Mouse (Mus musculus) telencephalon, adult 2 months (tissue): ENCODE measurements around the gene Tma7.

Experiments
- DNase-seq: peaks from one replicate; pipeline ENCODE4 v3.0.0-alpha.2; 2011; ENCODE audit warnings: low read depth, low spot score

Tma7 gene

GRCm38 (mm10) chr9:109068095-109068735 is 14.2 kb downstream of the Tma7 start:
- no peak for DNase-seq

GRCm38 (mm10) chr9:109060898-109061295 is 21.5 kb downstream of the Tma7 start:
- no peak for DNase-seq

GRCm38 (mm10) chr9:109060184-109060897 is 22.0 kb downstream of the Tma7 start:
- DNase-seq = no peak

- peak; percentile 76 for DNase-seq
Measured at GRCm38 (mm10) chr9:109059136-109059903, 23.1 kb downstream of the Tma7 start, which contains the start of gene Trex1. Trex1 (minus strand) TSS chr9:109059734.

DNA sequence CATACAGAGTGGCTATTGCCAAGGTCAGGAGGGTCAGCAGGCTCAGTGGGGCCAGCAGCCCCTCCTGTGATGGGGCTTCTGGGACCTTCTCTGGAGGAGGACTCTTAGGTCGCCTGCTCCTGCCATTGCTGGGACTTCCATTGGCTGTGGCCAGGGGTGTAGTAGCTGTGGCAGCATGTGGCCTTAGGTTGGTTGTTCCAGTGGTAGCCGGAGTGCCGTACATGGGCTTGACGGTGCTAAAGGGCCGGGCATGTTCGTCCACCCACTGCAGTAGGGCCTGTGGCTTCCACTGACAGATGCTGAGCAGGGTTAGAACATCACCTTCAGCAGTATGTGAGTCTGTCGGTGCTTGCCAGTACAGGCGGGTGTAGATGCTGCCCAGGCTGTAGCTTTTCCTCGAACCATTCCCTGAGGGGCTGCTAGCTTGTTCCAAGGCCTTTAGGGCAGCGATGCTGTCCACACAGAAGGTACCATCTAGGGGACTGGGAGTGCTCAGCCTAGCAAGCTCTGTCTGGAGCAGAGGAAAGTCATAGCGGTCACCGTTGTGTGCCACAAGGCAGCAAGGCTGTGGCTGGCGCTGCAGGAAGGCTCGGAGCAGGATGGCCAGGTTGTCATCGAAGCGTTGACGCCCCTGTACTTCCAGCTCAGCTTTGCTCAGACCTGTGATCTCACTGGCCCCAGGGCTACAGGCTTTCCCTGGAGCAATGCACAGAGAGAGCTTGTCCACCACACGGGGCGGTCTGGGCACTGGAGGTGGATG is 24.2 kb downstream of the Tma7 start:
- DNase-seq = no peak

DNA sequence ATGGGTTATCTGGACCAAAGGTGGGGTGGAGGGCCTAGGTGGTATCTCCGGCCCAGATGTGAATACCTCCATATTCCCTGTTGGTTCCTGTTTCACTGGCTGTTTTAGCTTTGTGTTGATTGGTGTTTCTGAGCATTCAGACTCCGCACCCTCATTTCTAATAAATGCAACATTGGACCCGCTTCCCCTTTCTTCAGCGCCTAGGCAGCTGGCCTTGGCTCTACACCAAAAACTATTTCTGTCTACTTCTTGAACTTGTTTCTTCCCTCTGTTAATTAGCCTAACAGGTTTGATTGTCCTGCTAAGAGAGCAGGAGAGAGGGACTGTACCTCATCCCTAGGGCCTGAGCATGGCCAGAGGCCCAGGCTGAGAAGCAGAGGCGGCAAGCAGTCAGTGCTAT is 24.8 kb downstream of the Tma7 start:
- DNase-seq = no peak

- no peak for DNase-seq
Measured at GRCm38 (mm10) chr9:109056916-109057315, 25.5 kb downstream of the Tma7 start.

DNA sequence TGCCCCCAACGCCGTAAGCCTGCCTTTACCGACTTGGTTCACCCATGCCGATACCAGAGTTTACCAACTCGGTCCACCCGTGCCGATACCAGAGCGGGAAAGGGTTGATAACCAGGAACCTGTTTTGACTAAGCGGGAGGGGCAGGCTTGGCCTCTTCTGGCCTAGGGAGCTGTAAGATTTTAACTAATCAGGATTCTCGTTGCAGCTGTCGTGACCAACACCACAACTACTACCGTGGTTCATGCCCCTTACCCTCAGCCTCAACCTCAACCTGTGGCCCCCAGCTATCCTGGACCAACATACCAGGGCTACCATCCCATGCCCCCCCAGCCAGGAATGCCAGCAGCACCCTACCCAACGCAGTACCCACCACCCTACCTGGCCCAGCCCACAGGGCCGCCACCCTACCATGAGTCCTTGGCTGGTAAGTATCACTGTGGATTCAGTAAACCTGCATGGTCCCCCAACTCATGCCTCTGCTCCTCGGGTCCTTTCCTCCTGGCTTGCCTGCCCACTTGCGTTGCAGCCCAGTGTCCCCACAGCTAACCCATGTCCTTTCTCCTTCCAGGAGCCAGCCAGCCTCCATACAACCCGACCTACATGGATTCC is 26.2 kb downstream of the Tma7 start:
- no peak for DNase-seq

DNA sequence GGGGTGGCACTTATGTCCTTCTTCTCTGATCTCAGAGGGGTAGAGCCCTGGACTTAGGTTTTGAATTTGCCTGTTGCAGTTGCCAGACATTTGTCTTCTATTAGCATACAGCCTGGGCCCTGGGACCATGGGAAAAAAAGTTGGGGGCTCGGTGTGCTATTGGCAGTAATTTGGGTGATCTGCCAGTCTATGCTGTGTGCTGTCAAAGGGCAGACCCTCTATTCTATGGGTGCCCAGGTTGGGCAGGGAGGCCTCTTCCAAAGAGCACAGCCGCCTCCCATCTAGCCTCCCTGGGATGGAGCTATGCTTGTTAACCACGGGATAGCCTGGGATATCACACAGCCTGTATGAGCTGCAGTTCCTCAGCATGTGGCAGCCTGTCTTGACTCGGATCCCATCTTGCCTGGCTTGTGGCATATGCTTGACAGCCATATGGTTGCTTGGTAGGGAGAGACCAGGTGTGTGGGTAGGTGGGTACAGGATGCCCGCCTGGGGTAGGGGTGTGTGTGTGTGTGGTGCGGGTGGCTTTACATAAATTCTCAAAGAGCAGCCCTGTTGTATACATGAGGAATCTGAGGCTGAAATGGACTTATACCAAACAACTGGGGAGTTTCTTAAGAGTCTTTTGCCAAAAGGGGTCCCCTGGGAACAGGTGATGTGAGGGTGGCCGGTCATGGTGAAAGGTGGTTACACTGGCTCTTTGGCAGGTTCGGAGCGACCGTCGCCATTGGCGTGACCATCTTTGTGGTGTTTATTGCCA is 26.9 kb downstream of the Tma7 start:
- no peak for DNase-seq

DNA sequence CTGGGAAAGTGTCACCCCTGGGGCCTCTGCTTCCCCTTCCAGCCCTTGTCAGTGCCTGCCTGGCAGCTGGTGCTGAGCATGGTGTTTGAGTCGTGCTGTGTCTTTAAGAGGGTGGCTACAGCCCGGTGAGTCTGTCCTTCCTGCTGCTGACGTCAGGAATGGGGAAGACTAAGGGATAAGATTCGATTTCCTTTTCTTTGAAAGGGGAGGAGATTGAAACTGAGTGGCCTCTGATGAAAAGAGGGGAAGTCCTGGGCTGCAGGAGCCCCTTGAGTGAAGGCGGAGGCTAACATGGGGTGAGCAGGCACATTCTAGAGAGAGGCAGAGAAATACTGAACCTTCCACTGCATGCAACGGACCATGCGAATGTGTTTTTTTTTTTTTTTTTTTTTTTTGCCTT is 27.7 kb downstream of the Tma7 start:
- peak; percentile 92 for DNase-seq

DNA sequence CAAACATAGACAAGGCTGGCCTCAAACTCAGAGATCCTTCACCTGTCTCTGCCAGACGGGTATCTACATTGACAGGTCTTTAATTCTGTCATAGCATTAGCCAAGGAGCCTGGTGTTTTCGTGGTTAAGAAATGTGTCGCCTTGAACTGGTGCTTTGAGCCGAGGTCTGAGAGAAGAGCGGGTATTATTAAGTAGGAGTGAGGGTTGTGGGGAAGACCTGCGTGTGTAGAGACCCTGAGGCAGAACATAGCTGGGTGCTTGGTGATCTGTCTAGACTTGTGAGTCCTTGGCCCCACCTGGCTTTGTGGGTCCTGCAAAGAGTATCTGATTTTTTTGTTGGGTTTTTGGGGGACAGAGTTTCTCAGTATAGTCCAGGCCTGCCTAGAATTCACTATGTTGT is 28.5 kb downstream of the Tma7 start:
- DNase-seq = no peak

- DNase-seq = no peak
Measured at GRCm38 (mm10) chr9:109053366-109053765, 29.0 kb downstream of the Tma7 start.

DNA sequence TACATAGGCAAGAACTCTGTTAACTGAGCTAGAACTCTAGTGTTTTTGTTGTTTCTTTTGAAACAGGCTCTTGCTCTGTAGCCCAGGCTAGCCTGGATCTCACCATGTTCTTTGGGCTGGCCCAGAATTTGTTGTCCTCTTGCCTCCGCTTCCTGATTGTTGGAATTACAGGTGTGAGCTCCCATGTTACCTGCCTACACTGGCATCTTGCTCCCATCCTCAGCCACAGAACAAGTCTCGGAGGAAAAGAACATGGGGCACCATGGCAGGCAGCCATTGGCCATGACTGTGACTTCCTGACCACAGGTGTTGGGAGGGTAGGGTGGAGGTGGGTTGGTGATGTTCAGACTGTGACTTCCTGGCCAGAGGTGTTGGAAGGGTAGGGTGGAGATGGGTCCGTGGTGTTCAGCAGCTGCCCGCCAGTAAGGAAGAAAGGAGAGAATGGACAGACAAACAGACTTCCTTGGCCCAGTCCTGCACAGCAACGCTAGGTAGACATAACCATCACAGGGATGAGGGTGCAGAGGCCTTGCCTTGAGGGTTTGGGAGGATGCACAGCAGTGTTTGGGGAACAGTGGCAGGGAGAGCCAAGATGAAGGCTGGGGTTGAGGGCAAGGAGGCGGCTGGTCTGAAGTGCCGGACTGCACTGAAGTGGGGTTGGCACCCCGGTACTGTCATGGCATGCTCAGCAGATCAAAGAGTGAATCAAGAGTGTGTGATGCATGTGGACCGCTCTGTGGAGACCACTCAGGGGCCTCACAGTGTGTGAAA is 29.7 kb downstream of the Tma7 start:
- no peak for DNase-seq

- no peak for DNase-seq
Measured at GRCm38 (mm10) chr9:109051651-109052489, 30.5 kb downstream of the Tma7 start.

DNA sequence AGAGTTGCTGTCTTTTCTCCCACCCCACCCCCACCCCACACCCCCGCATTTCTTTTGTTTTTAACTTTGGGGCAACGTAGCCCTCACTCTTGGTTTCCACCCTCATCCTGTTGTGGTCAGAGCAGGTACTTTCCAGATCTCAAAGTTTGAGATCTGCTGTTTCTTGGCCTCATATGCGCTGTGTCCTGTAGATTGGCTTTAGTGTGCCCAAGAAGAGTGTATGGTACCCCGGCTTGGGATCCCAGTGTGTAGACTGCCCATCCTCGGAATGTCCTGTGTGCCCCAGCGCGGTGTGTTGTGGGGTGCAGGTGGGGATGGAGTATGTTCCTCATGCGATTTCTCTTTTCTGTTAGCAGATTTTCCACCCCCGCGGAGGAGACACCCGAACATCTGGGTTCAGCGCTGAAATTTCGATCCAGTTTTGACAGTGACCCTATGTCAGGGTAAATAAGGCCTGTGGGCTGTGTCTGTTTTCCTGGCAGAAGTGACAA is 31.3 kb downstream of the Tma7 start:
- DNase-seq = no peak

DNA sequence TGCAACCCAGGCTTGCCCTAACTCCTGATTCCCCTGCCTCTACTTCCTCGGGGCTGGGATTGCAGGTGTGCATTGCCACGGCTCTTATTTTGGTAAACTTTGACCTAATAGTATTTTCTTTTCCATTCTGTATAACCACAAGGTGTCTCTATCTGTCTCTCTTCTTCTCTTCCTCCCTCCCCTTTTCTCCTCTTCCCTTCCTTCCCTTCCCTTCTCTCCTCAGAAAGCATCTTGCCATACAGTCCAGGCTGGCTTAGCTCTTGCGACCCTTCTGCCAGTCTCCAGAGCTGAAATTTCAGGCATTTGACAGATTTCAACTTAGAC is 31.8 kb downstream of the Tma7 start:
- no peak for DNase-seq

GRCm38 (mm10) chr9:109049996-109050673 is 32.3 kb downstream of the Tma7 start:
- DNase-seq = no peak

DNA sequence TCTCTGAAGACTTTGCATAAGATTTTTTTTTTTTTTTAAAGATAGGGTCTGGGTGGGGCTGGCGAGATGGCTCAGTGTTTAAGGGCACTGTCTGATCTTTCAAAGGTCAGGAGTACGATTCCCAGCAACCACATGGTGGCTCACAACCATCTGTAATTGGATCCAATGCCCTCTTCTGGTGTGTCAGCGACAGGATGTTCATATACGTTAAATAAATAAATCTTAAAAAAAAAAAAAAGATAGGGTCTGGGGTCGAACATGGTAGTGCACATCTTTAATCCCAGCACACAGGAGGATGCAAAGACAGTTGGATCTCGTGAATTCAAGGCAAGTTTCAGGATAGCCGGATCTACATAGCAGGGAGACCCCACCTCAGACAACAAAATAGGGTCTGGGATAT is 33.1 kb downstream of the Tma7 start:
- no peak for DNase-seq
